Mouse (Mus musculus) lung, postnatal 36 days (tissue): ENCODE data around the gene 1700067K01Rik.

Experiments
- DNase-seq: peaks from one replicate; pipeline ENCODE4 v3.0.0; 2022; ENCODE audit warnings: mixed read lengths

The 1700067K01Rik gene

GRCm38 (mm10) chr8:84001281-84002000 is at the start of gene 1700067K01Rik:
Gene 1700067K01Rik, plus strand, starts transcription at chr8:84001502.
- no peak for DNase-seq

- no peak for DNase-seq
These were observed 46.6 kb upstream of the 1700067K01Rik start for GRCm38 (mm10) chr8:83954749-83955105.

DNA sequence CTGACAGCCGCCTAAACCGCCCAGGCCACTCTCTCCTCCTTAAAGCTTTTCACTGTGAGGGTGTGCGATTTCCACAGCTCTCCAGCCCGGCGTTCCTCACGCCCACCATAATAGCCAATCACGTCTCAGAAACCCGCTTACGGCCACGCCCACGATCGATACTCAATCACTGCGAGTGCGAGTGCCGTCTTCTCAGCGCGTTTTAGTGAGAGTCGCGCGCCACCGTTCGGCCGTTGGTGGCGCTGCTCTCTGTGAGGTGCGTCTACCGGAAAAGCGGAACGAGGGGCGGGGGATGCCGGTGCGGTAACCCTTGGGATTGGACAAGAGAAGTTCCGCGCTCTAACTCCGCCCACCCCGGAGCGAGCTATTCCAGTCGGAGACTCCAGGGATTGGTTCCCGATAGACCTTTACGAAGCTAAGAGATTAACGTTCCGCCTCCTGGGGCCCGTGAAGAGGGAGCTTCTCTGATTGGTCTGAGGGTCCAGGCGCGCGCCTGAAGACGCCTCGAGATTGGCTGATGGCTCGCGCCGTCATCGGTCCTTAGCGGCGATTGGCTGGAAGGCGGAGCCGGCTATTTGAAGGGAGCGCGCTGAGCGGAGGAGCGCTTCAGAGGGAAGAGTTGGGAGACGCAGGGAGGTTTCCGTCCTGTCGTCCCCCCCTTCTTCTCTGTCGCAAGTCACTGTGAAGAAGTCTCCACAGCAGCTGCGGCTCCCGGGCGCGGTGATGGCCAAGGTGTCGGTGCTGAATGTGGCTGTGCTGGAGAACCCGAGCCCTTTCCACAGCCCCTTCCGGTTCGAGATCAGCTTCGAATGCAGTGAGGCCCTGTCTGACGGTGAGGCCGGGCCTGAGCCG is 46.0 kb upstream of the 1700067K01Rik start, which contains the start of the genes Gm10644 and Asf1b:
Gene Gm10644 (minus strand): TSS at position 100 of the 852 bp plus-strand sequence.
Gene Asf1b (plus strand): TSS at position 402 of the 852 bp plus-strand sequence.
- DNase-seq = peak; percentile 100

DNA sequence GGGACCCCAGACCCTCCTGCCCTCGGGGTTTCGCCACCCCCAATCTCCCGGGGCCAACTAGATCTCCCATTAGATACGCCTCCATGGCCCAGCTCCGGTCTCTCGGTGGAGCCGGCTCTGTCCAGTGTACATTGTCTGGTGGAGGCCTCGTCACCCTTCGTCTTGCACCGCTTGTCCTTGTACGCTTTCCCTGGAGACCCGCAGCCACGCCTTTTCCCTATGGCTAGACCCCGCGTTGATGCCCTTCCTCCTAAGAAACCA is 45.4 kb upstream of the 1700067K01Rik start:
- no peak for DNase-seq

DNA sequence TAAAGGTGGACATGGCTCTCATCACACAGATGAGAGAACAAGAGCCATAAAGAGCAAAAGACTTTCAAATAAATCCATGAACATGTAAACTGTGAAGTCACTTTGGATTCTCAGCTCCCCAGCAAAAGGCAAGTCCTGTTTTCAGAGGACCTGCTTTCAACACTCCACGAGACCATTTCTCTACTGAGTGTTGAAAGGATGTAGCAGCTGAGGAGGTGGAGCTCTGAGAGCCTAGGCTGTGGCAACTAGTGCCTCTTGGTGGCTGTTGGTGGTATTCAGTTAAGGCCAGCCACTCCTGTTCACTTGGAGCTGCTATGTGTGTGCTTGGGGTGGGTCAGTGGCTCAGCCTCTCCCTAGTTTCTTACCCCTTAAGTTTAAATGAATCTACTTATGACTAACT is 44.5 kb upstream of the 1700067K01Rik start:
- peak; percentile 29 for DNase-seq

DNA sequence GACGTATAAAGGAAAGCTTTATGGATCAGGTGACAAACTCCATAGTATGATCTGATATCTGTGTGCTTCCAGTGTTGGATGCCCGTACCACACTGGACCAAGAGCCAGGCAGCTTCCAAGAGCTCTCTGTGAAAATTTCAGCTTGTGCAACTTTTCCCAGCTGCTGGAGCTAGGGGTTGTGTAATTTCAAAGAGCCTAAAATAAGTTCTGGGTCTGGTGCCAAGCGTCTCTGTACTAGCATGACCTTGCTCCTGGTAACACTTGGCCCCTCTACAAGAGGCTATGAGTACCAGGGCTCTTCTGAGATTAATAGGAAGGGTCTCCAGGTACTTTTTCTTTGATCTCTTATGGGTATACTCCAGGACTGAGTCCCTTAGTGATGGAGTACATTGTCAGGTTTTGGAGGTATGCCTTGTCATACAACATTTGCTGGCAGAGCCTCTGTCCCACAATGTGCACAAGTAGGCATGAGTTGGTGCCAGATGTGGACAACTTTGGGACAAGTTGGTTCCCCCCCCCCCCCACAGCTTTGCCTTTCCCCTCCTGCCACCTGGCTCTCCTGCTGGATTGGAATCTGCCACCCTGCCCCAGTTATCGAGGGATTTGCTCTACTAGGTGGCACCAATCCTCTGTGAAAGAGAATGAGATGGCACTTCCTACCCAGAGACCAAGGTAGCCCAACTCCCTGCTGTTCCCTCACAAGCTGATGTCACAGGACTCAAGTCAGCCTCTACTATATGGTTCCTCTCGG is 37.1 kb upstream of the 1700067K01Rik start:
- peak; percentile 91 for DNase-seq

- DNase-seq = no peak
These were observed 33.6 kb upstream of the 1700067K01Rik start for GRCm38 (mm10) chr8:83967701-83968100.

DNA sequence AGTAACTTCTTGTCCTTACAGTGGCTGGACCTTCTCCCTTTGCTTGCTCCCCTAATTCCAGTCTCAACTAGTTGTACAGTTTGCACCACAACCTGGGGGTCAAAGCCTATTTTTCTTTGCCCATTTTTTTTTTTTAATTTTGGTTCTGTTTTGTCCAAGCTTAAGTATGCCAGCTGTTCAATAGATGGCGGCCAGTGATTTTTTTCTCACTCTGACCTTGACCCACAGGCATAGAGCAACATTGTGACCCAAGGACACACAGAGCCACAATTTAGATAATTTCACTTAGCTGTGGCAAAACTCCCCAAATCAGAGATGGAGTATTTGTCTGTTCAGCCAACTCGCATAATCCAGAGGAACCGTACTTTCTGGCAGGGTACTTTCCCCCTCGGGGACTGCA is 30.2 kb upstream of the 1700067K01Rik start:
- DNase-seq = no peak

DNA sequence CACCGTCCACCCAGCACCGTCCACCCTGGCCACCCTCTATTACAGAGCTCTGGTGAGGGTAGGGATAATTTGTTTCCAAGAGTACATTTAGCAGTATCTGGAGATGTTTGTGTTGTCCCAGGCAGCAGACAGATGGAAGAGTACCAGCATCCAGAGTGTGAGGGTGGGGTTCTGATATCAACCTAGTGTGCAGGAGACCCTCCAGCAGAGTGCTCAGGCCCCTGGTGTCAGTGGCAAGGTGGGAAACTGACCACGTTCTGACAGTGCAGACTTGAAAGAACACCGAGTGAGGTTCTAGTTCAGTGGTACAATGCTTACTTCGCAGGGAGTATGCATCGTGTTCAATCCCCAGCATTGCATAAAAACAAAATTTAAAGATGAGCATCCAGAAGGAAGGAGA is 29.6 kb upstream of the 1700067K01Rik start:
- DNase-seq = no peak

GRCm38 (mm10) chr8:83972150-83973120 is 28.9 kb upstream of the 1700067K01Rik start, which contains the start of gene Prkaca:
Gene Prkaca, plus strand, starts transcription at chr8:83972993.
- peak; percentile 99 for DNase-seq

GRCm38 (mm10) chr8:83973161-83974031 is 27.9 kb upstream of the 1700067K01Rik start:
- DNase-seq = peak; percentile 21

DNA sequence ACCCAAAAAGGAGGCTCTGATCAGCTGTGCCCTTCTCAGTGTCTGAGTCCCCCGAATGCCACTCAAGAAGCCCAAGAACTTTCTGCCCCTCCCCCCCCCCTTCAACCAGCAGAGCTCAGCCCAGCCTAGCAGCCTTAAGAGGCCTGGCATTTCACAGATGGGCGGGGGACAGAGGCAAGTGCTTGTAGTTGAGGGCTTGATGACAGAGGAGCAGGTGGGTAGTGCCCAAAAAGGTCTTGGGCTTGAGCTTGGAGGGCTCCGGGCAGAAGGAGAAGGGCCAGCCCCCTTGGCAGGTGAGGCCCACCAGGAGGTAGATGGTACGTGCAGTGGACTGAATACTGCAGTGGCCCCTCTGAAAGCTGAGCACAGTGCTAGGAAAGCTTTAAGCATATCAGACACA is 26.8 kb upstream of the 1700067K01Rik start:
- DNase-seq = peak; percentile 66

- peak; percentile 71 for DNase-seq
These were observed 25.1 kb upstream of the 1700067K01Rik start for GRCm38 (mm10) chr8:83976101-83976630.

DNA sequence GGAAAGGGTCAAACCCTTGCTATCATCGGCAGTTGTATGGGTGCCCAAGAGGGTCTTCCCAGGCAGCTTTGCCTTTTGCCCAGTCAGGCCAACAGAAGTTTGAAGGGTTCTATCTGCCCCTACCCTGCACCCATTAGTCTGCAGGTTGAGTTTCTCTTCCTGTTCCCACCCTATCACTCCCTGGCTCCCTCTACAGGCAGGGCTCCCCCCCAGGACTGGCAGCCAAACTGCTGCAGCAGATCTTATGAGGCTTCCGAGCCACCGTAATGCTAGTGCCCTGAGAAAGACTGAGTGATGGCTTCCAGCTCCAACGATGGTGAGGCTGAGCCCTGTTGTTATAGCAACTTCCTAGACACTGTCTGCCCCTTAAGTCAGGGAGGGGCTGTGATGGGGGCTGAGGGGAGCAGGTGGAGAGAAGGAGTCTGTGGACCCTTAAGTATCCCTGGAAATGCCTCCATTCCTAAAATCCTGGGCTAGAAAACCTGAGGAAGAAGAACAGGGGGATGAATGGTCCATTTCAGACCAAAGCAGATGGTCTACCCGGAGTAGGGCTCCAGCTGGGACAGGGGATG is 24.4 kb upstream of the 1700067K01Rik start:
- no peak for DNase-seq

DNA sequence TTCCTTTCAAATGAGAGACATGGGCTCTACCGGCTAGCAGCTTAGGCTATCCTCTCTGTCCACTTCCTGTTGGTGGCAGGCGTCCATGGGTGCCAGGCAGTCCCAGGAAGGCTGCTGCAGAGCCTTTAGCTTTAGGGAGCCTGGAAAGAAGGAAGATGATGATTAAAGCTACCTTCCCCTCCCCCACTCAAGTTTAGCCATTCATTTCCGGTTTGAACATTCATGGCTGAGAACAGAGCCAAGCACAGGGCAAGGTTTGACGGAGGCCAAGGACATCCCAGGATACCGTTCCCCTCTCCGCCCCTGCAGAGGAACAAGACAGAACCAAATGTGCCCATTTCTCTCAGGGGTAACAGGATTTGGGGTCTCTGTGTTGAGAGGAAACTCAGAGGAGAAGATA is 23.7 kb upstream of the 1700067K01Rik start:
- peak; percentile 50 for DNase-seq

- no peak for DNase-seq
These were observed 23.1 kb upstream of the 1700067K01Rik start for GRCm38 (mm10) chr8:83978200-83978599.

DNA sequence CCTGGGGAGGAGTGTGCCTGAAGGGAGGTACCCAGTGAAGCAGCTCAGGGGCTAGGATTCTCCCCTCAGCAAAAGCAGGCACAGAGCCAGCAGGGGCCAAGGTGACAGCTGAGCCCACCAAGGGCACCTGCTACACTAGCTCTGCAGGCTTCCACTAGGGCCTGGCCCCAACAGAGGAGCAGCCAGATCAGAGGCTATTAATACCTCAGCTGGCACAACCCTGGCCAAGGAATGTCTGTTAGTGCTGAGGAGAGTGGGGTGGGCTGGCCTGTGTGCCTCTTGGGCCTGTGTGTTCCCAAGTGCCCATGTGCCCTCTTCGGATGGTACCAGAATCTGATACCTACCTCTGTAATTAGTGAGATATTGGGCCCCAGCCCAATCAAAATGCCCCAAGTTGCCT is 21.1 kb upstream of the 1700067K01Rik start:
- no peak for DNase-seq

- DNase-seq = no peak
These were observed 20.5 kb upstream of the 1700067K01Rik start for GRCm38 (mm10) chr8:83980845-83981244.

- no peak for DNase-seq
These were observed 19.8 kb upstream of the 1700067K01Rik start for GRCm38 (mm10) chr8:83981533-83981932.

GRCm38 (mm10) chr8:83982449-83982848 is 18.9 kb upstream of the 1700067K01Rik start:
- DNase-seq = no peak
